Mouse (Mus musculus) stomach, postnatal 0 days (tissue): Measurements from ENCODE around the gene Pdlim3. TPM values are rescaled to one million over a fixed set of nuclear protein-coding genes. Genes with fewer than 3 reads are reported as not detected.
A peak's percentile ranks its signal among the peaks of the same experiment; 100 is the strongest.

Experiments used
- ATAC-seq: fragments of 200-750 bp; cut with Nextera tagmentation; 2 replicates; pipeline ENCODE4 v1.8.0; 2017; ENCODE audit not compliant: low FRiP score, low TSS enrichment
- DNase-seq: peaks from one replicate; pipeline ENCODE4 v3.0.0-alpha.2; 2016; ENCODE audit warnings: low spot score
- H3K27ac ChIP-seq: fragments of 300-500 bp; sonication (generic); replicated peaks from 2 replicates; pipeline ENCODE4 v1.5.1; 2014; ENCODE audit warnings: mild to moderate bottlenecking, control low read depth
- H3K27me3 ChIP-seq: fragments of 300-500 bp; sonication (generic); 2 replicates; pipeline ENCODE4 v1.6.1; 2014; ENCODE audit warnings: low read length; ENCODE audit not compliant: control insufficient read depth, insufficient read depth
- H3K36me3 ChIP-seq: fragments of 300-500 bp; sonication (generic); 2 replicates; pipeline ENCODE4 v1.6.1; 2014; ENCODE audit warnings: low read length, mixed read lengths; ENCODE audit not compliant: control insufficient read depth, insufficient read depth
- H3K4me1 ChIP-seq: fragments of 300-500 bp; sonication (generic); replicated peaks from 2 replicates; pipeline ENCODE4 v1.6.1; 2014; ENCODE audit warnings: antibody characterized with exemption; ENCODE audit not compliant: control insufficient read depth, insufficient read depth
- H3K4me2 ChIP-seq: fragments of 300-500 bp; sonication (generic); replicated peaks from 2 replicates; pipeline ENCODE4 v1.6.1; 2014; ENCODE audit warnings: low read depth, mild to moderate bottlenecking, control low read depth, moderate library complexity
- H3K4me3 ChIP-seq: fragments of 300-500 bp; sonication (generic); 2 replicates; pipeline ENCODE4 v1.5.1; 2014; ENCODE audit warnings: low read depth, low read length, control low read depth
- H3K9ac ChIP-seq: fragments of 300-500 bp; sonication (generic); 2 replicates; pipeline ENCODE4 v1.6.1; 2014; ENCODE audit warnings: mild to moderate bottlenecking, low read length, control low read depth, mixed read lengths
- H3K9me3 ChIP-seq: fragments of 300-500 bp; sonication (generic); 2 replicates; pipeline ENCODE4 v1.6.1; 2016; ENCODE audit warnings: low read length; ENCODE audit not compliant: control insufficient read depth
- CTCF ChIP-seq: IDR thresholded peaks from 2 replicates; pipeline ENCODE4 v1.5.1; 2016; ENCODE audit warnings: antibody characterized with exemption, low read depth, mild to moderate bottlenecking, moderate library complexity
- EP300 ChIP-seq: optimal IDR thresholded peaks from 2 replicates; pipeline ENCODE3; 2016; ENCODE audit warnings: antibody characterized with exemption
- WGBS: fragments of 180-500 bp; shearing (Covaris S2); extraction: QIAGEN DNeasy Blood & Tissue Kit; methylation state at CpG from one replicate; pipeline ENCODE4 v1.1.7; 2014; 5-methylcytosine and 5-hydroxymethylcytosine counted together
- polyA plus RNA-seq: library from polyadenylated mRNA; unstranded; fragments of >200 nt; fragmentation: Nextera tagmentation; extraction: Ambion mirVana; gene quantifications from 2 replicates; pipeline ENCODE4 v1.2.1, GENCODE M21; 2015

Pdlim3 gene
- polyA plus RNA-seq, result 253 and 256 TPM in 2 replicates

DNA sequence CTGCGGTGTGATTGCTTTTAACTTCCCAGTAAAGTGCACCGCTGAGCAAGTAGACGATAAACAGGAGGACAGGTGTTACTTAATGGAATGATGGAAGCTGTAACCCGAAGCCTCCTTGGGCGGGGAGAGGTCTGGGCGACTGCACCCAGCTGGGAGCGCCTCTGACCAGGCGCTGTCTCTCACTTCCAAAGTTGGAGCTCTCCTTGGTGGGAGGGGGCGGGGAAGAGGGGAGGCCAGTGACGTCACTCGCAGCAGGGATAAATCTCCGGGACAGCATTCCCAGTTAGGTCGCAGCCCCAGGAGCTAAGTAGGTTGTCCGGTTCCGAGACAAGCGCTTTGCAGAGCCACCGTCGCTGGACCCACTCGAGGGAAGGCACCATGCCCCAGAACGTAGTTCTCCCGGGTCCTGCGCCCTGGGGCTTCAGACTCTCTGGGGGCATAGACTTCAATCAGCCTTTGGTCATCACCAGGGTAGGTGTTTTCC lies at the start of gene Pdlim3:
Gene Pdlim3 (plus strand): TSS at position 260 of the 484 bp plus-strand sequence.
- H3K27ac ChIP-seq, result peak within 1 kb of the TSS; percentile 96
- peak; percentile 89 for ATAC-seq
- H3K9me3 ChIP-seq, result no peaks in the 10 kb centered on the region

DNA sequence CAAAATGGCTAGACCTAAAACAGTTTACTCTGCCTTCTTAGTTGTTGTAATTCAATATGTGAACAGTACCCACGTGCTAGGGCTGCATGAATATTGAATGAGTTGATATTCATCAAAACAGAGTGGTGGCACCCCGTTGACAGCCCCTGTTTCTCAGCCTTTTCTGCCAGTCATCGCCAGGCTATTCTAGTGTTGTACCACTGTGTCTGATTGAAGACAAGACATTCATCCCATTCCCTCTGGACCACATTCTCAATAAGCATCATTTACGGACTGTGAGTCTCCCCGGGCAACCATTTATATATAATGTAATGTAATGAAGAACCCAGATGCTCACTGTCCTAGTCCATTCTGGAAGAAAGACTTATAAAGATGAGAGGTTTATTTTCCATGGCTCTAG lies 42.0 kb upstream of the Pdlim3 start:
- Histone ChIP-seq H3K27me3 (no peaks in the 10 kb centered on the region), H3K9ac (no peak overlapping the region), H3K4me3 (no peak overlapping the region), H3K36me3 (no peaks in the 10 kb centered on the region), H3K27ac (no peak overlapping the region), H3K9me3 (no peaks in the 10 kb centered on the region), H3K4me2 (no peak overlapping the region), H3K4me1 (no peaks in the 10 kb centered on the region)
- WGBS, result 87% methylated on average over 5 of the region's 5 CpGs
- ATAC-seq (no peak), DNase-seq (no peak)
- TF ChIP-seq EP300, result no peak
- TF ChIP-seq CTCF, result no peak

More for the DNA sequence above, at the start of gene Pdlim3:
- H3K9ac ChIP-seq, result peak within 1 kb of the TSS; percentile 80
- H3K4me3 ChIP-seq, result peak within 1 kb of the TSS; percentile 54
- H3K36me3 ChIP-seq, result no peaks in the 10 kb centered on the region
- DNase-seq, result peak; percentile 73
- H3K4me1 ChIP-seq, result no peaks in the 10 kb centered on the region
- peak within 1 kb of the TSS; percentile 64 for H3K4me2 ChIP-seq
- no peak for TF ChIP-seq EP300
- no peak for TF ChIP-seq CTCF
- H3K27me3 ChIP-seq, result no peaks in the 10 kb centered on the region
- WGBS, result 4% methylated on average over 22 of the region's 22 CpGs

DNA sequence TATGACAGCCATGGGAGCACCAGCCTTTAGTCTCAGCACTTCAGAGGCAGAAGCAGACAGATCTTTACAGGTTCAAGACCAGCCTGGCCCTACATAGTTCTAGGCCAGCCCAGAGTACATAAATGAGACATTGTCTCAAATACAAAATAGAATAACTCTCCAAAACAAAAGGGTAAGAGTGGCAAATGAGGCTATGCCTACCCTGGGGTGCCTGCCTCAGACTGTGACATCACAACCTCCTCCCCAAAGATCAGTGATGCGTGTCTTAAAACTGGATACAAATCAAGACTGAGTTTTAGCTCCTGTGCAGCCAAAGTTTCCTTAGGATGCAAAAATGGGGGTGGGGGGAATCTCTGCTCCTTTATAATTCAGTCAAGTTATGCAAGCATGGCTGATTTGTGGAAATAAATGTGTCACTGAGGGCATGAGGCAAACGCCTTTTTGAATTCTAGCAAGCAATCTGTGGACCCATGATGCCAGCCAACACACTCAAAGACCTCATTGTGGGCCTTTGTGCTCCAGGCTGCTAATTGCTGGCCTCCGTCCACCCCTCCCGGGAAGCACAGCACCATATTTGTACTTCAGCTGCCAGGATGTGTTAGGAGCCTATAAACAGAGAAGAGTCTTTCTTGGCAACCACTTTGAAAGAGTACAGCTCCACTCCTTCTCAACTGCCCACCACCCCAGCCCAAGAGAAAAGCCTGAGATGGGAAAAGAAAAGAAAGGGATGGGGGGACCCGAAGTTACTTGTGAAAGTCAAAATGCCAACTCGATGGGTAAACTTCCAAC lies 41.0 kb upstream of the Pdlim3 start:
- DNase-seq (peak; percentile 37), ATAC-seq (peak; percentile 64; the same call in 1 of the 2 replicates)
- Histone ChIP-seq H3K27me3 (no peaks in the 10 kb centered on the region), H3K9ac (no peak overlapping the region), H3K36me3 (no peaks in the 10 kb centered on the region), H3K4me1 (no peaks in the 10 kb centered on the region), H3K4me2 (no peak overlapping the region), H3K9me3 (no peaks in the 10 kb centered on the region), H3K27ac (peak overlapping the region; percentile 85), H3K4me3 (no peak overlapping the region)
- 40% methylated on average over 6 of the region's 6 CpGs for WGBS
- TF ChIP-seq EP300 (no peak), CTCF (no peak)

DNA sequence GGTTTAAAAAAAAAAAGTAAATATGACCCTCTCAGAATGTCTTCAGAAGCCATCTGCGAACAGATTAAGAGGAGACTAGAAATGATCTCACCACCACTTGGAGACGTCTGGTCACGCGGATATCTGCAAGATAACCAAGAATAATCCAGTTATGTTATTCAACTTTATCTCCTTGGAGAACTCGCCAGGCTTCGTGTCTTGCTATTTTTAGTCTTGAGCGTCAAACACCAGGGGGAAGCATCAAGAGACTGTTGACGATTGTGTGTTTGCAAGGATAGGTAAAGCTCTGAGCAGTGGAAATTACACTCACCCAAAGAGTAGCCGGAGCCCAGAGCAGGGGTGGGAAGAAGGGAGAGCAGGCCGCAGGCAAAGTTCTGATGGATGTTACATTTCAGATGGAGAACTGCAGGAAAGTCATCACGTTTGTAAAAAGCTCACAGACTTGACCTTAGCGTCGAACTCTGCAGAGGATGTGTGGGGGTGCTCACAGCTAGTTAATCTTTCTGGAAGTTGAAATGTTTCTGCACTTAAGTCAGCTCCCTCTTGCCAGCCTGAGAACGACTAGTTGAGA lies 40.3 kb upstream of the Pdlim3 start:
- H3K27ac ChIP-seq, result peak overlapping the region; percentile 85
- H3K36me3 ChIP-seq, result no peaks in the 10 kb centered on the region
- H3K4me2 ChIP-seq, result no peak overlapping the region
- no peak overlapping the region for H3K9ac ChIP-seq
- TF ChIP-seq EP300 (no peak), CTCF (peak; percentile 25; the same call in 1 of the 2 replicates)
- H3K4me1 ChIP-seq, result no peaks in the 10 kb centered on the region
- no peaks in the 10 kb centered on the region for H3K9me3 ChIP-seq
- H3K4me3 ChIP-seq, result no peak overlapping the region
- ATAC-seq (peak; percentile 54; the same call in 1 of the 2 replicates), DNase-seq (no peak)
- WGBS, result 29% methylated on average over 14 of the region's 14 CpGs
- no peaks in the 10 kb centered on the region for H3K27me3 ChIP-seq

DNA sequence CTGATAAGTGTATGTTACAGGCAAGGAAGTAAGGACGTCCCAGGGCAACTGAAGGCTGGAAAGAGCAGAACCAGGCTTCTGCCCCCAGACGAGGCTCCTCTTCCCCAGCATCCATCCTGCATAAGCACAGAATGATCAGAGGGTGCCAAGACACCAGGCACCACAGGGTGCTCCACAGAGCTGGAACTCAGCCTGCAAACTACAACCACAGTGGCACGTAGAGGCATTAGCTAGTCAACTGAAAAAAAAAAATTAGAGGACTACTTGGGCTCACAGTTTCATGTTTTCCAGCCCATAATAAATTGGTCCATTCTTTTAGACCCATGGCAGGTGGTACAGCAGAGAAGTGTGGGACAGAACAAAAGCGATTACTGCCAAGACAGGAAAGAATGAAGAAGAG lies 39.4 kb upstream of the Pdlim3 start:
- Histone ChIP-seq H3K9me3 (no peaks in the 10 kb centered on the region), H3K27ac (peak overlapping the region; percentile 85), H3K36me3 (no peaks in the 10 kb centered on the region), H3K4me3 (no peak overlapping the region), H3K4me1 (no peaks in the 10 kb centered on the region), H3K27me3 (no peaks in the 10 kb centered on the region), H3K9ac (no peak overlapping the region; the same call in 1 of the 2 replicates), H3K4me2 (no peak overlapping the region)
- TF ChIP-seq CTCF, result no peak
- TF ChIP-seq EP300, result no peak
- ATAC-seq (no peak), DNase-seq (no peak)
- 74% methylated on average over 4 of the region's 4 CpGs for WGBS

DNA sequence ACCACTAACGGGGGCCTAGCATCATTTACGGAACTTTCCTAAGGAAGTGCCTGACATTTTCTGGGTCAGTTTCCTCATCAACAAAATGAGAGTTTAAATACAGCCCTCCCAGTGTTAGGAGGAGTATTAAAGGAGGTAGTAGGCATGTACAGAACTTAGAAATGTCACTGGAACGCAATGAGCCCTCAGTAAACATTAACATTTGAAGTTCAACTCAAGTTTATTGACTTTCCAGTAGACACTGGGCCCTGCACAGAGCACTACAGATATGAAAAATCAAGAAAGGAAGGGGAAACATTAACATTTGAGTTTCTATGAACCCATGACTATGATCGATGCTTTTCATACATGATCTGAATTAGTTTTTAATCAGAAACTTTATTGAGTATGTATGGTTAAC lies 30.1 kb upstream of the Pdlim3 start:
- Histone ChIP-seq H3K4me1 (0 out of 2 replicates have a peak, but pooled peaks cover 2% of the 10 kb centered on the region), H3K4me3 (no peak overlapping the region), H3K4me2 (no peak overlapping the region), H3K9me3 (no peaks in the 10 kb centered on the region), H3K27ac (no peak overlapping the region), H3K27me3 (no peaks in the 10 kb centered on the region), H3K36me3 (no peaks in the 10 kb centered on the region), H3K9ac (no peak overlapping the region)
- TF ChIP-seq EP300, result no peak
- no peak for TF ChIP-seq CTCF
- DNase-seq (no peak), ATAC-seq (no peak)
- WGBS, result 50% methylated on average over 4 of the region's 4 CpGs
